Mouse (Mus musculus) testis, adult 2 months (tissue): ENCODE results near the gene Zfp503.
A peak's percentile ranks its signal among the peaks of the same experiment; 100 is the strongest.

Experiments
- CTCF ChIP-seq: fragments of 200-500 bp; IDR thresholded peaks from 2 replicates; pipeline ENCODE4 v1.5.1; 2012; ENCODE audit warnings: low read depth, mild to moderate bottlenecking, inconsistent platforms, low read length, moderate library complexity; ENCODE audit not compliant: control insufficient read depth, insufficient read depth, insufficient replicate concordance
- POLR2A ChIP-seq: fragments of 200-500 bp; IDR thresholded peaks from 2 replicates; pipeline ENCODE4 v1.6.1; 2012; ENCODE audit warnings: low read depth, mild to moderate bottlenecking, inconsistent platforms, low read length, moderate library complexity; ENCODE audit not compliant: control insufficient read depth

DNA sequence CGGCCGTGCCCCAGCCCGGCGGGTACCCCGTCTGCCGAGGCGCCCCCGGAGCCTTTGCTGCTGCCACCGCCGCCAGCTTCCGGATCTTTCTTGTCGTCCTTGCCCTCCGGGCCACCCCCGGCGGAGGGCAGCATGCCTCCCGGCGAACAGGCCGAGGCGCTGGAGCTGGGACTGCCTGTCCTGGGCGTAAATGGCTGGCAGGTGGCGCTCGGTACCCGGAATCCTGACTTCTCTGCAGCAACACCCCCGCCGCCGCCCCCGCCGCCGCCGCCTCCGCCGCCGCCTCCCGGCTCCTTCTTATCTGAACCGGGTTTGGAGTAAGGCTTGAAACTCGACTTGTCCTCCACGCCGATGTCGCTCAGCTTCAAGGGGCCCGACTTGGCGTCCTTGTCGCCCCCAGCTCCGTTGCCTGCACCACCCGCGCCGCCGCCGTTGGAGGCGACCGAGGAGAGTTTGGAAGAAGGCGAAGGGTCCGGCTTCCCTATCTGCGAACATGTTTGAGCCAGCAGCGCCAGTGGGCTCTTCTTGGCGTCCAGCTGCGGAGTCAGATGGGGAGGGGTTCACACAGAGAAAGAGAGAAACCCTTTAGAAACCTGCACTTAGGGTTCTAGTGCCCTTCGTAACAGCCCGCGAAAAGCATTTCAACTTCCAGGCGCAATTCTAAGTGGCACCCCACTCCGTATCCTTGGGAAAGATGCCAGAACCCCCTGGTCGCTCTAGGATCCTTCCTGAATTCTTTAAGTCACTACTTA, 3.2 kb downstream of the Zfp503 start:
- TF ChIP-seq CTCF (peak; percentile 29; the same call in 1 of the 2 replicates), POLR2A (no peak)
